Mouse (Mus musculus): ENCODE measurements around the gene Mrps14. TPM values are rescaled to one million over a fixed set of nuclear protein-coding genes. Genes with fewer than 3 reads are reported as not detected.

Mrps14 gene
- polyA plus RNA-seq, 1 experiment = 35.4 TPM

GRCm38 (mm10) chr1:160250782-160251181, 55.8 kb downstream of the Mrps14 start:
- no peak for TF ChIP-seq POLR2A (IDR thresholded peaks at IDR 0.05; ENCODE audit: borderline replicate concordance, control insufficient read depth, low read depth, low read length)
- TF ChIP-seq CTCF (IDR thresholded peaks at IDR 0.05; ENCODE audit: control insufficient read depth, insufficient read depth, low read length) = no peak
- Histone ChIP-seq H3K27ac (ENCODE audit: control insufficient read depth, insufficient read depth, low read depth, low read length, poor library complexity) (no peak overlapping the region), H3K4me1 (ENCODE audit: control insufficient read depth, insufficient read depth, low read length) (no peaks in the 10 kb centered on the region), H3K4me3 (replicated peaks; ENCODE audit: control insufficient read depth, low read depth, low read length) (no peak overlapping the region)
- WGBS = 52% methylated on average over 4 of the region's 4 CpGs

- no peak overlapping the region for H3K27ac ChIP-seq (ENCODE audit: control insufficient read depth, insufficient read depth, low read depth, low read length, poor library complexity)
- no peak overlapping the region for H3K4me3 ChIP-seq (replicated peaks; ENCODE audit: control insufficient read depth, low read depth, low read length)
- 64% methylated on average over 5 of the region's 5 CpGs for WGBS
- no peak for TF ChIP-seq CTCF (IDR thresholded peaks at IDR 0.05; ENCODE audit: control insufficient read depth, insufficient read depth, low read length)
- no peak for TF ChIP-seq POLR2A (IDR thresholded peaks at IDR 0.05; ENCODE audit: borderline replicate concordance, control insufficient read depth, low read depth, low read length)
- H3K4me1 ChIP-seq (ENCODE audit: control insufficient read depth, insufficient read depth, low read length) = no peaks in the 10 kb centered on the region
Observed at GRCm38 (mm10) chr1:160251388-160252007, 56.5 kb downstream of the Mrps14 start.

Other genes starting within 250 kb of the Mrps14 start
- gene 4930523C07Rik, start 150.8 kb upstream of the Mrps14 start, polyA plus RNA-seq (2011; ENCODE audit: insufficient read depth, insufficient read length, low replicate concordance, missing spikeins) = 70.1 and 95.2 TPM in 2 replicates
- gene Tnn, start 41.6 kb upstream of the Mrps14 start, polyA plus RNA-seq (2011; ENCODE audit: insufficient read depth, insufficient read length, low replicate concordance, missing spikeins) = 0.23 TPM in 1 of 2 replicates, not detected in the other
- gene Cacybp, start 17.7 kb downstream of the Mrps14 start, polyA plus RNA-seq (2011; ENCODE audit: insufficient read depth, insufficient read length, low replicate concordance, missing spikeins) = 26.6 and 60.0 TPM in 2 replicates